Mouse (Mus musculus) adrenal gland, postnatal 25 days (tissue): ENCODE measurements around the gene Acot3. TPM values are rescaled to one million over a fixed set of nuclear protein-coding genes. Genes with fewer than 3 reads are reported as not detected.

Experiments
- DNase-seq: peaks from one replicate; pipeline ENCODE4 v3.0.0; 2021; ENCODE audit warnings: mixed read lengths
- total RNA-seq: library from RNA; stranded (reverse); gene quantifications from 2 replicates; pipeline ENCODE4 v1.2.3, GENCODE M21; 2021

The Acot3 gene
- total RNA-seq, 1 experiment from 2014 or later = not detected

DNA sequence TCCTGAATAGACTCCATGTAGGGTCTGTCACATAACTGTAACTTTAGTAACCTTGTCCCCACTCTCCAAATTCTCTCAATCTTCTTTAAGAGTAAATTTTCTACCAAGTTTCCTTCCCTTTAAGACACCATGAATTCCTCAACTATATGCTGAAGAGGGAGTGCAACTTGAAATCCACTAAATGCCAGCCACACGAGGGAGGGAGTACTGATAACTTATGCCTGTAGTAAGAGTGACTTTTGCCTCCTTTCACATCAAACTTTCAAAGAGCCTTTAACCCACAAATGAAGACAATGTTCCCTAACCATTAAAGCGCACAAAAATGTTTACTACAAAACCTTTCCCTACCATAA, 49.5 kb downstream of the Acot3 start:
- DNase-seq = no peak

- no peak for DNase-seq
Observed at GRCm38 (mm10) chr12:84107012-84107411, 55.1 kb downstream of the Acot3 start.

GRCm38 (mm10) chr12:84107692-84108091, 55.7 kb downstream of the Acot3 start:
- DNase-seq = no peak

DNA sequence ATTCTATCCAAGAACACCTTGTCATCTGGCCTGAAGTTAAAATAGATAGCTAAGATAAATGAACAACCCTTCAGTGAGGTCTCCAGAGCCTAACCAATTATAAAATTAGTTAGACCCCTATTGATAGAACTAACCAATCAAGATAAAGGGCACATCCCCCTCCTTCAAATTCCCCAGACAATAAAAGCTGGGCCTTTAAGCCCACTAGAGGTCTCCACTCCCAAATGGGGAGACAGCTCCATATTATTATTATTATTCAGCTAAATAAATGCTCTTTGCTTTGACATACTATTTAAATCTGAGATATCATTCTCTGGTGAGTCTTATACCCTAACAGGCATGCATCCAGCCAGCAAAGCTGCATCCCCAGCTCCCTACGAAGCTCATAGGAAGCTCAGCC, 58.0 kb downstream of the Acot3 start:
- no peak for DNase-seq

Other genes with a start within 250 kb of the Acot3 start
- 47.5 and 52.1 TPM in 2 replicates for gene Numb, start 130.2 kb upstream of the Acot3 start, total RNA-seq
- gene Riox1, start 101.5 kb upstream of the Acot3 start, total RNA-seq = 15.4 and 16.2 TPM in 2 replicates
- gene Heatr4, start 67.3 kb upstream of the Acot3 start, total RNA-seq = not detected in 2 replicates
- gene Acot2, start 64.3 kb upstream of the Acot3 start, total RNA-seq = 15.2 and 17.1 TPM in 2 replicates
- gene Acot1, start 42.7 kb upstream of the Acot3 start, total RNA-seq = 6.3 and 7.7 TPM in 2 replicates
- gene Acot4, start 13.8 kb upstream of the Acot3 start, total RNA-seq = 1.5 and 1.7 TPM in 2 replicates
- not detected in 2 replicates for gene Gm49366, start 13.2 kb upstream of the Acot3 start, total RNA-seq
- gene Acot5, start 17.2 kb downstream of the Acot3 start, total RNA-seq = 0.33 TPM in 1 of 2 replicates, not detected in the other
- 4.9 and 5.0 TPM in 2 replicates for gene Acot6, start 48.5 kb downstream of the Acot3 start, total RNA-seq
- 11.9 and 20.7 TPM in 2 replicates for gene Dnal1, start 62.2 kb downstream of the Acot3 start, total RNA-seq
- gene Pnma1, start 96.3 kb downstream of the Acot3 start, total RNA-seq = 0.64 TPM in 1 of 2 replicates, not detected in the other
- gene Elmsan1, start 166.7 kb downstream of the Acot3 start, total RNA-seq = 22.3 and 32.8 TPM in 2 replicates
- 74.9 and 93.1 TPM in 2 replicates for gene Ptgr2, start 233.1 kb downstream of the Acot3 start, total RNA-seq